ENCODE assay signal across 8 mouse cellular contexts in the genomic region with DNA sequence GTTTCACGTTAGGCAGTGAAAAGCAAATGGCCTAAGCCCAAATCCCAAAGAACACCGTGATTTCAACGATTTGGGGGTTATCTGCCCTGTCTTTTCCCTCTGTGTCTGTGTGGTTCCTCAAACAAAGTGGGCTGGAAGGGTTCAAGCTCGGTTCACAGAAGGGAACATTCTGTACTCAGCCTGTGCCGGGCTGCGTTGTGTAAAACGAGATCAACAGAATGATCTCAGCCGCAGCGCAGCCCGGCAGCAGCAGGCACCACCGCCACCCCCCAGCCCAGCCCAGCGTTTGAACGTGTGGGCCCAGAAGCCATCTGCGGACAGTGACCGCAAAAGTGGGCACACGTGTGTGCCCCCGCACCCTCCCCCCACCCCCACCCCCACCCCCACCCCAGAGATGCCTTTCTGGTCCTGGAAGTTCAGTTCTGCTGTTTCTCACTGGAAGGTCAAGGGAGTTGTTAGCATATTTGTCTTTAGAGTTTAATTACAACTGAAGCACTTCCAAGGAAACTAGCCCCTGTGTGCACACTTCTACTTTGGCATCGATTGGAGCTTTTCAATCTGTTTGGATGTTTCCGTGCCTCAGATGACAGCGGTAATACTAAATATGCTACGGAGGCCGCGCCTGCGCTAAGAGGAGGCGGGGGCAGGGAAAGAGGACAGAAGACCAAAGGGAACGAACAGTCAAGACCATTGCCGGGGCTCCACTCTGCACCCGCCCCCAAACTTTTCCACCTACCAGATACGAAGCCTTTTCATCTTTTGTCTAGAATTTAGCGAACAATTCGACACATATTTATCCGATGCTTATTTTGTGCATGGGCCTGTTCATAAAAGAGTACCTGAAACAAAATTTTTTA.
DNase-seq lines count a peak whose midpoint lies in the region; ATAC-seq and TF ChIP-seq lines count a peak whose summit lies in the region.

No protein-coding gene starts in this region.

- H3K4me3 ChIP-seq in hindbrain, postnatal 0 days (ENCODE audit: low read length), result peak overlapping the region; percentile 26
- 0 out of 2 replicates have a peak overlapping the region, but pooled peaks have one; percentile 10 for H3K4me3 ChIP-seq in lung, postnatal 0 days (ENCODE audit: low read depth, low read length)

- H3K27me3 ChIP-seq in hindbrain, postnatal 0 days (ENCODE audit: insufficient read depth, low read length), result no peaks in the 10 kb centered on the region
- H3K27me3 ChIP-seq in lung, postnatal 0 days (replicated peaks; ENCODE audit: insufficient read depth, low read length), result no peaks in the 10 kb centered on the region

- DNase-seq in adrenal gland, adult 18-20 months (ENCODE audit: low spot score in 2 of 2), result peak; percentile 64 to 73
- DNase-seq in embryo, embryonic 10 days (ENCODE audit: low spot score), result peak; percentile 76
- peak; percentile 90 for DNase-seq in gastrocnemius, postnatal 14 days
- DNase-seq in hindbrain, postnatal 0 days (ENCODE audit: low spot score), result peak; percentile 73
- peak; percentile 81 to 84 for DNase-seq in layer of hippocampus, postnatal 36 days
- peak; percentile 97 for DNase-seq in lung, postnatal 0 days (ENCODE audit: low spot score)
- peak; percentile 71 for DNase-seq in ovary, postnatal 36 days (ENCODE audit: low spot score)
- DNase-seq in urinary bladder, adult 18-20 months (ENCODE audit: low spot score in 2 of 2), result peak; percentile 37 to 85

- intact Hi-C loops in gastrocnemius, postnatal 14 days (cut with DNase I; ENCODE audit: low total_unique reads), result no loop called here

- peak; percentile 92 for ATAC-seq in hindbrain, postnatal 0 days
- peak; percentile 89 for ATAC-seq in lung, postnatal 0 days

- H3K27ac ChIP-seq in hindbrain, postnatal 0 days, result peak overlapping the region; percentile 65
- peak overlapping the region; percentile 95 for H3K27ac ChIP-seq in lung, postnatal 0 days (ENCODE audit: low read length)

- peak; percentile 100 for TF ChIP-seq EP300 in lung, postnatal 0 days (IDR thresholded peaks at IDR 0.05)

- H3K9ac ChIP-seq in hindbrain, postnatal 0 days (replicated peaks; ENCODE audit: low read length), result peak overlapping the region; percentile 28; the same call in 1 of the 2 replicates
- peak overlapping the region; percentile 37 for H3K9ac ChIP-seq in lung, postnatal 0 days (replicated peaks; ENCODE audit: low read depth)

- no peak for TF ChIP-seq CTCF in hindbrain, postnatal 0 days (IDR thresholded peaks at IDR 0.05; ENCODE audit: low read depth)
- TF ChIP-seq CTCF in lung, postnatal 0 days (IDR thresholded peaks at IDR 0.05), result no peak

- H3K36me3 ChIP-seq in hindbrain, postnatal 0 days (ENCODE audit: insufficient read depth, low read length), result no peaks in the 10 kb centered on the region
- H3K36me3 ChIP-seq in lung, postnatal 0 days (ENCODE audit: insufficient read depth, low read length), result no peaks in the 10 kb centered on the region

- H3K9me3 ChIP-seq in hindbrain, postnatal 0 days (ENCODE audit: low read length), result no peaks in the 10 kb centered on the region
- H3K9me3 ChIP-seq in lung, postnatal 0 days (ENCODE audit: low read length), result no peaks in the 10 kb centered on the region

- 3% methylated on average over 32 of the region's 32 CpGs for WGBS in hindbrain, postnatal 0 days
- WGBS in lung, postnatal 0 days, result 3% methylated on average over 31 of the region's 32 CpGs

- peak overlapping the region; percentile 56 for H3K4me2 ChIP-seq in hindbrain, postnatal 0 days (ENCODE audit: low read depth, low read length)
- peak overlapping the region; percentile 38 for H3K4me2 ChIP-seq in lung, postnatal 0 days (replicated peaks; ENCODE audit: low read depth, low read length)

- H3K4me1 ChIP-seq in hindbrain, postnatal 0 days (ENCODE audit: insufficient read depth, low read length), result no peaks in the 10 kb centered on the region
- H3K4me1 ChIP-seq in lung, postnatal 0 days (ENCODE audit: insufficient read depth, low read depth, low read length), result peaks cover 34% of the 10 kb centered on the region; the same call in 1 of the 2 replicates

Comparison
In these comparisons a context has a peak if more than half of its experiments do, and no peak if none do; other contexts are left out.
1. Peak in every context shown above with its lines: DNase-seq, ATAC-seq, H3K4me3 ChIP-seq and H3K27ac ChIP-seq.